Mouse (Mus musculus) erythroblast, adult 5-6 weeks (primary cell): ENCODE measurements around the gene Clec3b. TPM values are rescaled to one million over a fixed set of nuclear protein-coding genes. Genes with fewer than 3 reads are reported as not detected.

ENCODE experiments used
- ATAC-seq: replicated peaks from 2 replicates; pipeline ENCODE4 v1.8.0; 2016; ENCODE audit warnings: moderate number of reproducible peaks, mild to moderate bottlenecking, moderate TSS enrichment, inconsistent platforms; ENCODE audit not compliant: poor library complexity, low FRiP score, severe bottlenecking
- total RNA-seq, 2 experiments: library from RNA; stranded (forward) in 1 of 2; stranded (reverse) in 1 of 2; fragments of 150-400 nt in 1 of 2; fragments of 200-764, 138-1000 nt in 1 of 2; gene quantifications; 2 replicates each; pipeline versions ENCODE4 v1.2.3 to v1.2.4; 2015 to 2017; ENCODE audit warnings: low replicate concordance in 2 of 2

Clec3b gene
- total RNA-seq, 2 experiments from 2014 or later = not detected

- ATAC-seq = no peak
Observed at GRCm38 (mm10) chr9:123151561-123151960, 815 bp downstream of the Clec3b start.

- no peak for ATAC-seq
Observed at GRCm38 (mm10) chr9:123152026-123152425, 1.3 kb downstream of the Clec3b start.

GRCm38 (mm10) chr9:123153121-123153520 lies 2.4 kb downstream of the Clec3b start:
- ATAC-seq = no peak

- no peak for ATAC-seq
Observed at GRCm38 (mm10) chr9:123156910-123157361, 6.2 kb downstream of the Clec3b start.

GRCm38 (mm10) chr9:123157699-123158098 lies 7.0 kb downstream of the Clec3b start:
- ATAC-seq = no peak

GRCm38 (mm10) chr9:123158125-123158836 lies 7.5 kb downstream of the Clec3b start:
- no peak for ATAC-seq

- no peak for ATAC-seq
Observed at GRCm38 (mm10) chr9:123159330-123159729, 8.6 kb downstream of the Clec3b start.

GRCm38 (mm10) chr9:123161792-123162191 lies 11.0 kb downstream of the Clec3b start:
- ATAC-seq = no peak

GRCm38 (mm10) chr9:123162985-123163694 lies 12.4 kb downstream of the Clec3b start:
- ATAC-seq = peak; percentile 75

GRCm38 (mm10) chr9:123165781-123166443 lies 15.2 kb downstream of the Clec3b start:
- ATAC-seq = no peak

- ATAC-seq = no peak
Observed at GRCm38 (mm10) chr9:123173760-123174159, 23.0 kb downstream of the Clec3b start.

- ATAC-seq = no peak
Observed at GRCm38 (mm10) chr9:123174356-123174755, 23.6 kb downstream of the Clec3b start.

GRCm38 (mm10) chr9:123177380-123178048 lies 26.8 kb downstream of the Clec3b start:
- ATAC-seq = no peak

GRCm38 (mm10) chr9:123180003-123180402 lies 29.3 kb downstream of the Clec3b start:
- ATAC-seq = no peak

- no peak for ATAC-seq
Observed at GRCm38 (mm10) chr9:123183226-123183625, 32.5 kb downstream of the Clec3b start.

GRCm38 (mm10) chr9:123185546-123185945 lies 34.8 kb downstream of the Clec3b start:
- no peak for ATAC-seq

GRCm38 (mm10) chr9:123186151-123186550 lies 35.4 kb downstream of the Clec3b start:
- ATAC-seq = no peak

- ATAC-seq = no peak
Observed at GRCm38 (mm10) chr9:123187589-123187988, 36.8 kb downstream of the Clec3b start.

- ATAC-seq = no peak
Observed at GRCm38 (mm10) chr9:123188271-123188670, 37.5 kb downstream of the Clec3b start.

- no peak for ATAC-seq
Observed at GRCm38 (mm10) chr9:123200116-123200515, 49.4 kb downstream of the Clec3b start.
